Mouse (Mus musculus): ENCODE data around the gene Dnm1l. TPM values are rescaled to one million over a fixed set of nuclear protein-coding genes. Genes with fewer than 3 reads are reported as not detected.

Gene Dnm1l
- polyA plus RNA-seq, 1 experiment, result 19.2 TPM

DNA sequence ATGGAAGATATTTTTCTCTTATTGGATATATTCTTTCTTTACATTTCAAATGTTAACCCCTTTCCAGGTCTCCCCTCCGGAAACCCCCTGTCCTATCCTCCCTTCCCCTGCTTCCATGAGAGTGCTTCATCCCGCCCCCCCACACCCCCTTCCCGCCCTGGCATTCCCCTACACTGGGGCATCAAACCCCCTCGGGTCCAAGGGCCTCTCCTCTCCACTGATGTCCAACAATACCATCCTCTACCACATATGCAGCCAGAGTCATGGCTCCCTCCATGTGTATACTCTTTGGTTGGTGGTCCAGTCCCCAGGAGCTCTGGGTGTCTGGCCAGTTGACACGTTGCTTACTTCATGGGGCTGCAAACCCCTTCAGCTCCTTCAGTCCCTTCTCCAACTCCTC is 47.4 kb downstream of the Dnm1l start:
- Histone ChIP-seq H3K27me3 (ENCODE audit: control insufficient read depth, insufficient read depth, insufficient read length) (no peaks in the 10 kb centered on the region), H3K4me3 (no peak overlapping the region), H3K79me2 (ENCODE audit: control insufficient read depth, insufficient read depth) (no peaks in the 10 kb centered on the region), H3K4me2 (ENCODE audit: low read depth) (no peak overlapping the region), H3ac (ENCODE audit: control insufficient read depth, insufficient read length) (no peak overlapping the region), H3K36me3 (ENCODE audit: control insufficient read depth, insufficient read depth) (peaks cover 53% of the 10 kb centered on the region)
- TF ChIP-seq E2F4 (IDR thresholded peaks at IDR 0.05; ENCODE audit: insufficient read depth) (no peak), TCF3 (IDR thresholded peaks at IDR 0.05; ENCODE audit: insufficient read length, low read depth) (no peak), TCF12 (IDR thresholded peaks at IDR 0.05; ENCODE audit: insufficient read depth, poor library complexity, severe bottlenecking) (no peak), POLR2A (IDR thresholded peaks at IDR 0.05; ENCODE audit: insufficient read length, low read depth) (no peak), SRF (IDR thresholded peaks at IDR 0.05; ENCODE audit: control insufficient read depth, insufficient read length, low read depth) (no peak), CEBPB (IDR thresholded peaks at IDR 0.05; ENCODE audit: insufficient read depth, poor library complexity, severe bottlenecking) (no peak), MYOG (IDR thresholded peaks at IDR 0.05; ENCODE audit: control insufficient read depth in 1 of 3, insufficient read depth in 1 of 3, insufficient read length in 2 of 3, low read depth in 2 of 3) (no peak), USF1 (IDR thresholded peaks at IDR 0.05; ENCODE audit: low read depth) (no peak), POLR2AphosphoS2 (IDR thresholded peaks at IDR 0.05; ENCODE audit: insufficient read length, low read depth) (no peak), MYOD1 (IDR thresholded peaks at IDR 0.05; ENCODE audit: control insufficient read depth in 1 of 3, insufficient read length in 2 of 3, low read depth in 2 of 3) (no peak), REST (IDR thresholded peaks at IDR 0.05; ENCODE audit: insufficient read depth, insufficient read length) (no peak), MAX (IDR thresholded peaks at IDR 0.05; ENCODE audit: low read depth) (no peak)

DNA sequence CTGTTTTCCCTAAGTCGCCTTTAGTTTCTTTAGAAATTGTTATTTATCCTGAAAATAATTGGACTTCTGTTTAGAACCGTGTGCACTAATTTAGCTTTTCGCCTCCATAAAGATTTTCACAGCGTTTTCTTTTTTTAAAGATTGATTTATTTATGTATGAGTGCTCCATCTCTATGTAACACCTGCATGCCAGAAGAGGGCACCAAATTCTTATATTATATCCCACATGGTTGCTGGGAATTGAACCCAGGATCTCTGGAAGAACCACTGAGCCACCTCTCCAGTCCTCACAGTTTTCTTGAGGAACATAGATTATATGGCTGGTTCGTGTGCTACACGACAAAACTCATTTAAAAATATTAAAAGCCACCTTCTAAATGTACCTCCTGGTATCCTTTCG is 54.9 kb downstream of the Dnm1l start:
- TF ChIP-seq CEBPB (IDR thresholded peaks at IDR 0.05; ENCODE audit: insufficient read depth, poor library complexity, severe bottlenecking), result no peak
- no peak for TF ChIP-seq POLR2AphosphoS2 (IDR thresholded peaks at IDR 0.05; ENCODE audit: insufficient read length, low read depth)
- TF ChIP-seq SRF (IDR thresholded peaks at IDR 0.05; ENCODE audit: control insufficient read depth, insufficient read length, low read depth), result no peak
- TF ChIP-seq TCF12 (IDR thresholded peaks at IDR 0.05; ENCODE audit: insufficient read depth, poor library complexity, severe bottlenecking), result no peak
- no peak for TF ChIP-seq TCF3 (IDR thresholded peaks at IDR 0.05; ENCODE audit: insufficient read length, low read depth)
- no peak for TF ChIP-seq MYOD1 (IDR thresholded peaks at IDR 0.05; ENCODE audit: control insufficient read depth in 1 of 3, insufficient read length in 2 of 3, low read depth in 2 of 3)
- TF ChIP-seq MAX (IDR thresholded peaks at IDR 0.05; ENCODE audit: low read depth), result no peak
- no peak for TF ChIP-seq E2F4 (IDR thresholded peaks at IDR 0.05; ENCODE audit: insufficient read depth)
- TF ChIP-seq USF1 (IDR thresholded peaks at IDR 0.05; ENCODE audit: low read depth), result no peak
- TF ChIP-seq MYOG (IDR thresholded peaks at IDR 0.05; ENCODE audit: control insufficient read depth in 1 of 3, insufficient read depth in 1 of 3, insufficient read length in 2 of 3, low read depth in 2 of 3), result no peak
- TF ChIP-seq REST (IDR thresholded peaks at IDR 0.05; ENCODE audit: insufficient read depth, insufficient read length), result no peak
- TF ChIP-seq POLR2A (IDR thresholded peaks at IDR 0.05; ENCODE audit: insufficient read length, low read depth), result no peak
- H3K4me2 ChIP-seq (ENCODE audit: low read depth), result peak overlapping the region; percentile 90
- peaks cover 22% of the 10 kb centered on the region for H3K36me3 ChIP-seq (ENCODE audit: control insufficient read depth, insufficient read depth)
- peaks cover 20% of the 10 kb centered on the region for H3K79me2 ChIP-seq (ENCODE audit: control insufficient read depth, insufficient read depth)
- H3ac ChIP-seq (ENCODE audit: control insufficient read depth, insufficient read length), result peak overlapping the region; percentile 60
- H3K27me3 ChIP-seq (ENCODE audit: control insufficient read depth, insufficient read depth, insufficient read length), result no peaks in the 10 kb centered on the region
- H3K4me3 ChIP-seq, result peak overlapping the region; percentile 70

DNA sequence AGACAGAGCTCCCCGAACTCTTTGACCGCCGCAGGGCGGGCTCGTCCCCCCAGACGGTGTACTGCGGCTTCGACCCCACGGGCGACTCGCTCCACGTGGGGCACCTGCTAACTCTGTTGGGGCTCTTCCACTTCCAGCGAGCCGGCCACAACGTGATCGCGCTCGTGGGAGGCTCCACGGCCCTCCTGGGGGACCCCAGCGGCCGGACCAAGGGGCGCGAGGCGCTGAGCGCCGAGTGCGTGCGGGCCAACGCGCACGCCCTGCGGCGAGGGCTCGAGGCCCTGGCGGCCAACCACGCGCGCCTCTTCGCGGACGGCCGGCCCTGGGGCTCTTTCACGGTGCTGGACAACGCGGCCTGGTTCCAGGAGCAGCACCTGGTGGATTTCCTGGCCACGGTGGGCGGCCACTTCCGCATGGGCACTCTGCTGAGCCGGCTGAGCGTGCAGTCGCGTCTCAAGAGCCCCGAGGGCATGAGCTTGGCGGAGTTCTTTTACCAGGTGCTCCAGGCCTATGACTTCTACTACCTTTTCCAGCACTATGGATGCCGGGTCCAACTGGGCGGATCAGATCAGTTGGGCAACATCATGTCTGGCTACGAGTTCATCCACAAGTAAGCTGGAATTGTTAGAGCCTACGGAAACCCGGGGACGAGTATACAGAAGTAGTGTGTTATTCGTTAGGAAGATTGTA is 55.5 kb downstream of the Dnm1l start:
- peaks cover 19% of the 10 kb centered on the region for H3K36me3 ChIP-seq (ENCODE audit: control insufficient read depth, insufficient read depth)
- peak overlapping the region; percentile 90 for H3K4me2 ChIP-seq (ENCODE audit: low read depth)
- H3K79me2 ChIP-seq (ENCODE audit: control insufficient read depth, insufficient read depth), result peaks cover 20% of the 10 kb centered on the region
- TF ChIP-seq E2F4 (IDR thresholded peaks at IDR 0.05; ENCODE audit: insufficient read depth) (no peak), POLR2A (IDR thresholded peaks at IDR 0.05; ENCODE audit: insufficient read length, low read depth) (peak; percentile 20)
- peak overlapping the region; percentile 70 for H3K4me3 ChIP-seq
- no peaks in the 10 kb centered on the region for H3K27me3 ChIP-seq (ENCODE audit: control insufficient read depth, insufficient read depth, insufficient read length)
- H3ac ChIP-seq (ENCODE audit: control insufficient read depth, insufficient read length), result peak overlapping the region; percentile 60

DNA sequence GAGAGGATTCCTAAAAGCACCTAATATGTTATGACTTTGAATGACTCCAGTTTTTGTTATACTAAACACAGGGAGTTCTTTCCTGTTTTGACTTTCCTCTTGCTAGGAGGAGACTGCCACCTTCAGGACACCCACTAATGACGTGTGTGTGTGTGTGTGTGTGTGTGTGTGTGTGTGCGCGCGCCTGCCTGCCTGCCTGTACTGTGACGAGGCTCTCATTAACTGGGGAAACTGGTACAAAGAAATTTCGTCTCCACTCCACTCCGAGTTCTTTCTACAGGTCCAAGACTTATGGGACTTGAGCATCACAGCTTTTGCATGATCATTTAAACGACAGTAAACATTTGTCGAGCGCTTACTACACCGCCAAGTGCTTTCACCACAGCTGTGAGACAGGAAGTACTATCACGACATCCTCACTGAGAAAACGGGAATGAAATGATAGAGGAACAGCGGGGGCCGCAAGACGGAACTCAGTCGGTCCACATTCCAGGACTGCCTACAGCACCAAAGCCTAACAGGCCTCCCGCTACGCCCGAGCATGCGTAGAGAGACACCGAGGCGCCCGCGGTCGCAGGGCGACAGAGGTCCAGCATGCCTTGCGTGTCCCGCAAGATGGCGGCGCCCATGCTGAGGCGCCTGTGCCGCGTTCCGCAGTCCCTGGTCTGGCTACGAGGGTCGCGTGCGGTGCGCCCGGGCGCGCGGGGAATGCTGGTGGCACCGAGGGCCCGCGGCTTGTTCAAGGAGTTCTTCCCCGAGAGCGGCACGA is 56.2 kb downstream of the Dnm1l start, which contains the start of gene Yars2:
Gene Yars2 (plus strand): TSS at position 597 of the 769 bp plus-strand sequence.
- TF ChIP-seq MYOG (IDR thresholded peaks at IDR 0.05; ENCODE audit: control insufficient read depth in 1 of 3, insufficient read depth in 1 of 3, insufficient read length in 2 of 3, low read depth in 2 of 3) (peak in 2 of 3 experiments; percentile 25 to 52), MAX (IDR thresholded peaks at IDR 0.05; ENCODE audit: low read depth) (peak; percentile 7), TCF12 (IDR thresholded peaks at IDR 0.05; ENCODE audit: insufficient read depth, poor library complexity, severe bottlenecking) (no peak), SRF (IDR thresholded peaks at IDR 0.05; ENCODE audit: control insufficient read depth, insufficient read length, low read depth) (peak; percentile 74), POLR2A (IDR thresholded peaks at IDR 0.05; ENCODE audit: insufficient read length, low read depth) (peak; percentile 93), USF1 (IDR thresholded peaks at IDR 0.05; ENCODE audit: low read depth) (no peak), POLR2AphosphoS2 (IDR thresholded peaks at IDR 0.05; ENCODE audit: insufficient read length, low read depth) (peak; percentile 97)

More for the DNA sequence above, 56.2 kb downstream of the Dnm1l start, which contains the start of gene Yars2:
- peaks cover 20% of the 10 kb centered on the region for H3K79me2 ChIP-seq (ENCODE audit: control insufficient read depth, insufficient read depth)
- H3K27me3 ChIP-seq (ENCODE audit: control insufficient read depth, insufficient read depth, insufficient read length), result no peaks in the 10 kb centered on the region
- peak within 1 kb of the TSS; percentile 60 for H3ac ChIP-seq (ENCODE audit: control insufficient read depth, insufficient read length)
- H3K36me3 ChIP-seq (ENCODE audit: control insufficient read depth, insufficient read depth), result peaks cover 12% of the 10 kb centered on the region
- H3K4me3 ChIP-seq, result peak within 1 kb of the TSS; percentile 70
- H3K4me2 ChIP-seq (ENCODE audit: low read depth), result peak within 1 kb of the TSS; percentile 97

Measured in myocyte (in vitro differentiated cells).